In the genomic region with DNA sequence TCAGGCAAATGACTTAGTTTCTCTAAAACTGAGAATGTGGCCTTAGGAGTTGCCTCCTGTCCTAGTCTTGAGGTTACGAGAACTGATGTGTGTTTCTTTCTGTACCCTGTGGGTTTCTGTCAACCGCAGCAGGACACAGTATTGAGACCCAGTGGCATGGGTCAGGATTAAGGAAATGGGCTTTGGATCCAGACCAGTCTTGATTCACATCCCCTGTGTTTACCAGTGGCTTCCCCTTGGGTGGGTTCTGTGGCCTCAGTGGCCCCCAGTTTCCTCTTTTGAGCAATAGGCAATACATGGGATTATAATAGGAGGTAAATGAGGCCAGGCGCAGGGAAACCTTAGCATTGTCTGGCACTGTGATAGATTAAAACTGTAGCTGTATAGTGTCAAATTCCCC, we compare ENCODE assay signal across 9 mouse cellular contexts. TPM values are rescaled to one million over a fixed set of nuclear protein-coding genes. Genes with fewer than 3 reads are reported as not detected.
A peak's percentile ranks its signal among the peaks of the same experiment; 100 is the strongest.
DNase-seq lines count a peak whose midpoint lies in the region; ATAC-seq and TF ChIP-seq lines count a peak whose summit lies in the region.
"Had no signal": no experiment of that assay in that cellular context is flagged by ENCODE, and none has a peak within 500 bp of the region (broad histone marks: within the 10 kb centered on the region; RNA-seq: fewer than 3 reads in every experiment).

No protein-coding gene starts in this region.

- no peak for TF ChIP-seq CTCF in cortical plate, adult 2 months (IDR thresholded peaks at IDR 0.05; ENCODE audit: extremely low read depth, insufficient read depth, low read length)

- H3K36me3 ChIP-seq in heart, embryonic 11.5 days (ENCODE audit: control insufficient read depth, insufficient read depth, low read length) = peaks cover 1% of the 10 kb centered on the region; the same call in 1 of the 2 replicates
- H3K36me3 ChIP-seq in hindbrain, embryonic 14.5 days (replicated peaks; ENCODE audit: control insufficient read depth, insufficient read depth) = peaks cover 30% of the 10 kb centered on the region
- H3K36me3 ChIP-seq in midbrain, embryonic 12.5 days = peaks cover 17% of the 10 kb centered on the region

- peak overlapping the region; percentile 71 for H3K4me2 ChIP-seq in heart, embryonic 11.5 days
- H3K4me2 ChIP-seq in hindbrain, embryonic 14.5 days (replicated peaks) = peak overlapping the region; percentile 89
- peak overlapping the region; percentile 82 for H3K4me2 ChIP-seq in midbrain, embryonic 12.5 days (replicated peaks)

- H3K4me3 ChIP-seq in heart, embryonic 11.5 days (ENCODE audit: low read depth, low read length) = peak overlapping the region; percentile 59
- peak overlapping the region; percentile 74; the same call in 1 of the 2 replicates for H3K4me3 ChIP-seq in cortical plate, adult 2 months (ENCODE audit: insufficient read depth, low read length)
- peak overlapping the region; percentile 62 for H3K4me3 ChIP-seq in hindbrain, embryonic 14.5 days (replicated peaks; ENCODE audit: low read length)
- no peak overlapping the region for H3K4me3 ChIP-seq in midbrain, embryonic 12.5 days

- no peak overlapping the region for H3K27ac ChIP-seq in heart, embryonic 11.5 days (ENCODE audit: low read depth, low read length)
- 0 out of 2 replicates have a peak overlapping the region, but pooled peaks have one; percentile 5 for H3K27ac ChIP-seq in cortical plate, adult 2 months (ENCODE audit: insufficient read depth, low read length)
- H3K27ac ChIP-seq in hindbrain, embryonic 14.5 days = no peak overlapping the region
- H3K27ac ChIP-seq in midbrain, embryonic 12.5 days (replicated peaks) = no peak overlapping the region

- no peak for ATAC-seq in heart, embryonic 11.5 days (replicated peaks; ENCODE audit: insufficient number of reproducible peaks, low FRiP score, low TSS enrichment)
- no peak for ATAC-seq in hindbrain, embryonic 14.5 days (ENCODE audit: low FRiP score)
- ATAC-seq in midbrain, embryonic 12.5 days (ENCODE audit: low FRiP score, low read depth) = no peak

- H3K27me3 ChIP-seq in heart, embryonic 11.5 days (ENCODE audit: control insufficient read depth, insufficient read depth, low read length) = no peaks in the 10 kb centered on the region
- no peaks in the 10 kb centered on the region for H3K27me3 ChIP-seq in hindbrain, embryonic 14.5 days (ENCODE audit: control insufficient read depth, insufficient read depth, low read length)
- H3K27me3 ChIP-seq in midbrain, embryonic 12.5 days = 0 out of 2 replicates have a peak, but pooled peaks cover 4% of the 10 kb centered on the region

- peaks cover 18% of the 10 kb centered on the region for H3K4me1 ChIP-seq in heart, embryonic 11.5 days (ENCODE audit: control insufficient read depth, insufficient read depth, low read length)
- H3K4me1 ChIP-seq in cortical plate, adult 2 months (ENCODE audit: control insufficient read depth, insufficient read depth, low read length) = no peaks in the 10 kb centered on the region
- peaks cover 7% of the 10 kb centered on the region; the same call in 1 of the 2 replicates for H3K4me1 ChIP-seq in hindbrain, embryonic 14.5 days (replicated peaks; ENCODE audit: control insufficient read depth, insufficient read depth, low read length)
- peaks cover 11% of the 10 kb centered on the region for H3K4me1 ChIP-seq in midbrain, embryonic 12.5 days

- WGBS in heart, embryonic 11.5 days (ENCODE audit: insufficient replicate concordance) = 82% methylated on average over 3 of the region's 3 CpGs
- WGBS in hindbrain, embryonic 14.5 days = 82% methylated on average over 3 of the region's 3 CpGs
- 87% methylated on average over 3 of the region's 3 CpGs for WGBS in midbrain, embryonic 12.5 days

- no peak for DNase-seq in heart, adult 8-10 months (ENCODE audit: low spot score)
- no peak for DNase-seq in hindbrain, embryonic 14.5 days (ENCODE audit: low spot score)
- DNase-seq in frontal cortex, postnatal 25 days (ENCODE audit: low spot score in 2 of 2) = no peak
- no peak for DNase-seq in layer of hippocampus, adult 8-10 months (ENCODE audit: low spot score in 2 of 2)
- DNase-seq in thymus, postnatal 14 days = no peak

- TF ChIP-seq POLR2A in cortical plate, adult 2 months (IDR thresholded peaks at IDR 0.05; ENCODE audit: extremely low read depth, insufficient read depth, low read length) = no peak

- H3K9ac ChIP-seq in heart, embryonic 11.5 days (ENCODE audit: low read depth, low read length) = peak overlapping the region; percentile 79
- no peak overlapping the region for H3K9ac ChIP-seq in hindbrain, embryonic 14.5 days
- H3K9ac ChIP-seq in midbrain, embryonic 12.5 days (replicated peaks) = no peak overlapping the region

- H3K9me3 ChIP-seq in heart, embryonic 11.5 days (replicated peaks; ENCODE audit: control insufficient read depth, low read length) = no peaks in the 10 kb centered on the region
- H3K9me3 ChIP-seq in hindbrain, embryonic 14.5 days (ENCODE audit: control insufficient read depth, low read length) = no peaks in the 10 kb centered on the region
- H3K9me3 ChIP-seq in midbrain, embryonic 12.5 days = no peaks in the 10 kb centered on the region

RNA-seq across cellular contexts. Expression of gene Snx21, which starts 1.4 kb away (rescaled TPM):
- polyA plus RNA-seq in heart, embryonic 11.5 days (2014; fragmentation: Nextera tagmentation; extraction: Ambion mirVana) = 25.1 and 27.2 TPM in 2 replicates
- total RNA-seq in heart, adult 8-10 months (2022) = 10 to 100 TPM; 23.1 to 24.9 (median 23.5) TPM
- polyA plus RNA-seq in cortical plate, adult 2 months (2012; rRNA removed) = 55.7 and 64.2 TPM in 2 replicates
- 33.3 and 40.8 TPM in 2 replicates for polyA plus RNA-seq in hindbrain, embryonic 14.5 days (2014; fragmentation: Nextera tagmentation; extraction: Ambion mirVana)
- 14.4 and 18.3 TPM in 2 replicates for polyA plus RNA-seq in midbrain, embryonic 12.5 days (2016; fragmentation: Nextera tagmentation; extraction: Ambion mirVana)
- 10 to 100 TPM; 33.0 to 44.9 (median 39.9) TPM for total RNA-seq in layer of hippocampus, adult 8-10 months (2022)

RNA-seq across cellular contexts. Expression of gene Tnnc2, which starts 7.3 kb away (rescaled TPM):
- polyA plus RNA-seq in heart, embryonic 11.5 days (2014; fragmentation: Nextera tagmentation; extraction: Ambion mirVana) = 0.48 and 1.4 TPM in 2 replicates
- total RNA-seq in heart, adult 8-10 months (2022) = 1 to 10 TPM; 2.9 to 7.2 (median 3.1) TPM
- polyA plus RNA-seq in cortical plate, adult 2 months (2012; rRNA removed) = 1.3 and 1.6 TPM in 2 replicates
- 0.39 TPM in 1 of 2 replicates, not detected in the other for polyA plus RNA-seq in hindbrain, embryonic 14.5 days (2014; fragmentation: Nextera tagmentation; extraction: Ambion mirVana)
- 0.52 and 0.77 TPM in 2 replicates for polyA plus RNA-seq in midbrain, embryonic 12.5 days (2016; fragmentation: Nextera tagmentation; extraction: Ambion mirVana)
- 1 to 10 TPM in 1 of 4 experiments, not detected in 3; 1.4 TPM for total RNA-seq in layer of hippocampus, adult 8-10 months (2022)
- total RNA-seq: CH12.LX had no signal

RNA-seq across cellular contexts. Expression of gene Ube2c, which starts 17.3 kb away (rescaled TPM):
- 449 and 506 TPM in 2 replicates for polyA plus RNA-seq in heart, embryonic 11.5 days (2014; fragmentation: Nextera tagmentation; extraction: Ambion mirVana)
- 1 to 10 TPM in 2 of 4 experiments, under 1 TPM in 2; 0.47 to 2.7 (median 1.4) TPM for total RNA-seq in heart, adult 8-10 months (2022)
- 1.4 and 3.0 TPM in 2 replicates for polyA plus RNA-seq in cortical plate, adult 2 months (2012; rRNA removed)
- 59.4 and 67.9 TPM in 2 replicates for polyA plus RNA-seq in hindbrain, embryonic 14.5 days (2014; fragmentation: Nextera tagmentation; extraction: Ambion mirVana)
- 438 and 455 TPM in 2 replicates for polyA plus RNA-seq in midbrain, embryonic 12.5 days (2016; fragmentation: Nextera tagmentation; extraction: Ambion mirVana)
- under 1 TPM in 3 of 4 experiments, not detected in 1; 0.33 to 0.81 (median 0.48) TPM for total RNA-seq in layer of hippocampus, adult 8-10 months (2022)

RNA-seq across cellular contexts. Expression of gene Acot8, which starts 17.6 kb away (rescaled TPM):
- 15.1 and 16.8 TPM in 2 replicates for polyA plus RNA-seq in heart, embryonic 11.5 days (2014; fragmentation: Nextera tagmentation; extraction: Ambion mirVana)
- total RNA-seq in heart, adult 8-10 months (2022) = 10 to 100 TPM; 12.3 to 13.3 (median 12.6) TPM
- polyA plus RNA-seq in cortical plate, adult 2 months (2012; rRNA removed) = 29.8 and 30.3 TPM in 2 replicates
- polyA plus RNA-seq in hindbrain, embryonic 14.5 days (2014; fragmentation: Nextera tagmentation; extraction: Ambion mirVana) = 18.3 and 20.8 TPM in 2 replicates
- polyA plus RNA-seq in midbrain, embryonic 12.5 days (2016; fragmentation: Nextera tagmentation; extraction: Ambion mirVana) = 13.4 and 16.5 TPM in 2 replicates
- total RNA-seq in layer of hippocampus, adult 8-10 months (2022) = 10 to 100 TPM; 25.1 to 34.0 (median 27.7) TPM

RNA-seq across cellular contexts. Expression of gene Zswim3, which starts 17.9 kb away (rescaled TPM):
- 7.2 and 7.4 TPM in 2 replicates for polyA plus RNA-seq in heart, embryonic 11.5 days (2014; fragmentation: Nextera tagmentation; extraction: Ambion mirVana)
- 1 to 10 TPM; 2.2 to 2.7 (median 2.5) TPM for total RNA-seq in heart, adult 8-10 months (2022)
- 7.2 and 7.6 TPM in 2 replicates for polyA plus RNA-seq in cortical plate, adult 2 months (2012; rRNA removed)
- 16.4 and 17.0 TPM in 2 replicates for polyA plus RNA-seq in hindbrain, embryonic 14.5 days (2014; fragmentation: Nextera tagmentation; extraction: Ambion mirVana)
- polyA plus RNA-seq in midbrain, embryonic 12.5 days (2016; fragmentation: Nextera tagmentation; extraction: Ambion mirVana) = 10.8 and 12.1 TPM in 2 replicates
- total RNA-seq in layer of hippocampus, adult 8-10 months (2022) = 10 to 100 TPM in 1 of 4 experiments, 1 to 10 TPM in 3; 8.3 to 10.2 (median 9.5) TPM

Comparison
In these comparisons a context has a peak if more than half of its experiments do, and no peak if none do; other contexts are left out.
1. RNA of gene Ube2c, which starts 17.3 kb away (polyA plus RNA-seq): 449 to 506 TPM in heart, embryonic 11.5 days, 438 to 455 TPM in midbrain, embryonic 12.5 days and 59.4 to 67.9 TPM in hindbrain, embryonic 14.5 days; 1.4 to 3.0 TPM in cortical plate, adult 2 months; every median in the first group is over 10 times any median in the second.
2. Peak in every context shown above with its lines, with median percentiles within 50 percentile points of each other: H3K4me2 ChIP-seq.